Mouse (Mus musculus) midbrain, embryonic 12.5 days (tissue): ENCODE data around the gene Zfhx3. TPM values are rescaled to one million over a fixed set of nuclear protein-coding genes. Genes with fewer than 3 reads are reported as not detected.
A peak's percentile ranks its signal among the peaks of the same experiment; 100 is the strongest.

Source experiments
- ATAC-seq: fragments of 200-750 bp; cut with Nextera tagmentation; 2 replicates; pipeline ENCODE4 v1.8.0; 2017; ENCODE audit warnings: low read depth, moderate TSS enrichment, moderate library complexity; ENCODE audit not compliant: low FRiP score
- H3K27ac ChIP-seq: fragments of 300-500 bp; sonication (generic); replicated peaks from 2 replicates; pipeline ENCODE4 v1.5.1; 2016; ENCODE audit warnings: mild to moderate bottlenecking
- H3K27me3 ChIP-seq: fragments of 300-500 bp; sonication (generic); 2 replicates; pipeline ENCODE4 v1.6.1; 2016; ENCODE audit warnings: mild to moderate bottlenecking
- H3K36me3 ChIP-seq: fragments of 300-500 bp; sonication (generic); 2 replicates; pipeline ENCODE4 v1.6.1; 2016
- H3K4me1 ChIP-seq: fragments of 300-500 bp; sonication (generic); 2 replicates; pipeline ENCODE4 v1.6.1; 2016
- H3K4me2 ChIP-seq: fragments of 300-500 bp; sonication (generic); replicated peaks from 2 replicates; pipeline ENCODE4 v1.6.1; 2016; ENCODE audit warnings: mild to moderate bottlenecking, moderate library complexity
- H3K4me3 ChIP-seq: fragments of 300-500 bp; sonication (generic); 2 replicates; pipeline ENCODE4 v1.5.1; 2016; ENCODE audit warnings: mild to moderate bottlenecking
- H3K9ac ChIP-seq: fragments of 300-500 bp; sonication (generic); replicated peaks from 2 replicates; pipeline ENCODE4 v1.6.1; 2016; ENCODE audit warnings: mild to moderate bottlenecking, moderate library complexity
- H3K9me3 ChIP-seq: fragments of 300-500 bp; sonication (generic); 2 replicates; pipeline ENCODE4 v1.6.1; 2016; ENCODE audit warnings: mild to moderate bottlenecking
- WGBS: fragments of 180-500 bp; shearing (Covaris S2); methylation state at CpG from one replicate; pipeline ENCODE4 v1.1.7; 2016; 5-methylcytosine and 5-hydroxymethylcytosine counted together
- polyA plus RNA-seq: library from polyadenylated mRNA; unstranded; fragments of >200 nt; fragmentation: Nextera tagmentation; extraction: Ambion mirVana; gene quantifications from 2 replicates; pipeline ENCODE4 v1.2.1, GENCODE M21; 2016

Gene Zfhx3
- polyA plus RNA-seq, 1 experiment from 2014 or later, result 48.9 TPM

- WGBS, result 68% methylated on average over 9 of the region's 9 CpGs
- Histone ChIP-seq H3K9ac (no peak overlapping the region), H3K9me3 (no peaks in the 10 kb centered on the region), H3K27me3 (no peaks in the 10 kb centered on the region), H3K4me2 (no peak overlapping the region), H3K27ac (no peak overlapping the region), H3K4me1 (peaks cover 15% of the 10 kb centered on the region), H3K36me3 (no peaks in the 10 kb centered on the region), H3K4me3 (no peak overlapping the region)
- no peak for ATAC-seq
Observed at GRCm38 (mm10) chr8:108593891-108594290, 651.4 kb downstream of the Zfhx3 start.

- ATAC-seq, result no peak
- Histone ChIP-seq H3K4me3 (no peak overlapping the region), H3K9me3 (no peaks in the 10 kb centered on the region), H3K9ac (no peak overlapping the region), H3K27ac (0 out of 2 replicates have a peak overlapping the region, but pooled peaks have one; percentile 15), H3K36me3 (no peaks in the 10 kb centered on the region), H3K4me2 (no peak overlapping the region), H3K4me1 (peaks cover 15% of the 10 kb centered on the region), H3K27me3 (no peaks in the 10 kb centered on the region)
- WGBS, result 52% methylated on average over 9 of the region's 9 CpGs
Observed at GRCm38 (mm10) chr8:108594361-108595060, 652.1 kb downstream of the Zfhx3 start.

- ATAC-seq, result no peak
- Histone ChIP-seq H3K9ac (no peak overlapping the region), H3K4me2 (no peak overlapping the region), H3K36me3 (no peaks in the 10 kb centered on the region), H3K27ac (no peak overlapping the region), H3K27me3 (no peaks in the 10 kb centered on the region), H3K4me1 (peaks cover 15% of the 10 kb centered on the region), H3K9me3 (no peaks in the 10 kb centered on the region), H3K4me3 (no peak overlapping the region)
- 61% methylated on average over 9 of the region's 9 CpGs for WGBS
Observed at GRCm38 (mm10) chr8:108595061-108595419, 652.6 kb downstream of the Zfhx3 start.

GRCm38 (mm10) chr8:108595721-108596495, 653.5 kb downstream of the Zfhx3 start:
- Histone ChIP-seq H3K36me3 (no peaks in the 10 kb centered on the region), H3K27ac (no peak overlapping the region), H3K27me3 (no peaks in the 10 kb centered on the region), H3K9ac (no peak overlapping the region), H3K4me1 (peaks cover 15% of the 10 kb centered on the region), H3K4me2 (no peak overlapping the region), H3K9me3 (no peaks in the 10 kb centered on the region), H3K4me3 (no peak overlapping the region)
- ATAC-seq, result no peak
- 90% methylated on average over 19 of the region's 19 CpGs for WGBS

- H3K36me3 ChIP-seq, result no peaks in the 10 kb centered on the region
Observed at GRCm38 (mm10) chr8:108599003-108599402, 656.6 kb downstream of the Zfhx3 start.

GRCm38 (mm10) chr8:108599558-108599957, 657.1 kb downstream of the Zfhx3 start:
- Histone ChIP-seq H3K9ac (no peak overlapping the region), H3K4me3 (no peak overlapping the region), H3K9me3 (peaks cover 6% of the 10 kb centered on the region; the same call in 1 of the 2 replicates), H3K36me3 (no peaks in the 10 kb centered on the region), H3K4me2 (no peak overlapping the region), H3K27ac (no peak overlapping the region), H3K4me1 (peaks cover 7% of the 10 kb centered on the region), H3K27me3 (no peaks in the 10 kb centered on the region)
- ATAC-seq, result no peak
- 90% methylated on average over 6 of the region's 6 CpGs for WGBS

More at GRCm38 (mm10) chr8:108599003-108599402, 656.6 kb downstream of the Zfhx3 start:
- 80% methylated on average over 8 of the region's 8 CpGs for WGBS
- H3K9ac ChIP-seq, result no peak overlapping the region
- peaks cover 6% of the 10 kb centered on the region; the same call in 1 of the 2 replicates for H3K9me3 ChIP-seq
- no peak overlapping the region for H3K4me2 ChIP-seq
- ATAC-seq, result no peak
- H3K27ac ChIP-seq, result no peak overlapping the region
- H3K4me3 ChIP-seq, result no peak overlapping the region
- no peaks in the 10 kb centered on the region for H3K27me3 ChIP-seq
- H3K4me1 ChIP-seq, result peaks cover 9% of the 10 kb centered on the region

GRCm38 (mm10) chr8:108608678-108609077, 666.2 kb downstream of the Zfhx3 start:
- no peak for ATAC-seq
- WGBS, result 87% methylated on average over 5 of the region's 5 CpGs

GRCm38 (mm10) chr8:108609114-108609513, 666.7 kb downstream of the Zfhx3 start:
- Histone ChIP-seq H3K9ac (no peak overlapping the region), H3K4me1 (peaks cover 13% of the 10 kb centered on the region), H3K36me3 (no peaks in the 10 kb centered on the region), H3K27ac (no peak overlapping the region), H3K9me3 (no peaks in the 10 kb centered on the region), H3K27me3 (peaks cover 4% of the 10 kb centered on the region; the same call in 1 of the 2 replicates), H3K4me2 (no peak overlapping the region), H3K4me3 (no peak overlapping the region)
- WGBS, result 79% methylated on average over 5 of the region's 5 CpGs
- ATAC-seq, result no peak

More at GRCm38 (mm10) chr8:108608678-108609077, 666.2 kb downstream of the Zfhx3 start:
- Histone ChIP-seq H3K9ac (no peak overlapping the region), H3K36me3 (no peaks in the 10 kb centered on the region), H3K4me3 (no peak overlapping the region), H3K9me3 (no peaks in the 10 kb centered on the region), H3K27ac (no peak overlapping the region), H3K4me1 (peaks cover 13% of the 10 kb centered on the region), H3K4me2 (no peak overlapping the region), H3K27me3 (peaks cover 4% of the 10 kb centered on the region; the same call in 1 of the 2 replicates)

- Histone ChIP-seq H3K27ac (no peak overlapping the region), H3K27me3 (peaks cover 4% of the 10 kb centered on the region; the same call in 1 of the 2 replicates), H3K9ac (no peak overlapping the region), H3K4me3 (no peak overlapping the region), H3K9me3 (no peaks in the 10 kb centered on the region), H3K4me1 (peaks cover 13% of the 10 kb centered on the region), H3K4me2 (no peak overlapping the region), H3K36me3 (no peaks in the 10 kb centered on the region)
- 89% methylated on average over 9 of the region's 9 CpGs for WGBS
- ATAC-seq, result no peak
Observed at GRCm38 (mm10) chr8:108611141-108611674, 668.8 kb downstream of the Zfhx3 start.

GRCm38 (mm10) chr8:108611792-108612413, 669.5 kb downstream of the Zfhx3 start:
- H3K4me2 ChIP-seq, result no peak overlapping the region
- ATAC-seq, result no peak
- WGBS, result 64% methylated on average over 11 of the region's 11 CpGs

GRCm38 (mm10) chr8:108612815-108613214, 670.4 kb downstream of the Zfhx3 start:
- no peak for ATAC-seq
- no peaks in the 10 kb centered on the region for H3K9me3 ChIP-seq
- no peak overlapping the region for H3K9ac ChIP-seq

More at GRCm38 (mm10) chr8:108611792-108612413, 669.5 kb downstream of the Zfhx3 start:
- Histone ChIP-seq H3K9ac (no peak overlapping the region), H3K27ac (0 out of 2 replicates have a peak overlapping the region, but pooled peaks have one; percentile 30), H3K36me3 (no peaks in the 10 kb centered on the region), H3K4me1 (peaks cover 13% of the 10 kb centered on the region), H3K4me3 (no peak overlapping the region), H3K9me3 (no peaks in the 10 kb centered on the region), H3K27me3 (peaks cover 4% of the 10 kb centered on the region; the same call in 1 of the 2 replicates)

More at GRCm38 (mm10) chr8:108612815-108613214, 670.4 kb downstream of the Zfhx3 start:
- Histone ChIP-seq H3K27me3 (peaks cover 4% of the 10 kb centered on the region; the same call in 1 of the 2 replicates), H3K4me3 (no peak overlapping the region), H3K4me2 (no peak overlapping the region), H3K27ac (no peak overlapping the region), H3K4me1 (peaks cover 13% of the 10 kb centered on the region), H3K36me3 (no peaks in the 10 kb centered on the region)
- WGBS, result 19% methylated on average over 5 of the region's 5 CpGs
